Mouse (Mus musculus) MEL-GATA-1-ER (cell line): ENCODE results near the gene Slco3a1.

ENCODE experiments used
- DNase-seq: peaks from one replicate; pipeline ENCODE4 v3.0.0-alpha.2; 2012; ENCODE audit warnings: low read depth; ENCODE audit errors: extremely low read depth

The Slco3a1 gene

GRCm38 (mm10) chr7:74353707-74354468 is 200.7 kb downstream of the Slco3a1 start:
- no peak for DNase-seq

GRCm38 (mm10) chr7:74353240-74353639 is 201.3 kb downstream of the Slco3a1 start:
- DNase-seq, result no peak

GRCm38 (mm10) chr7:74348318-74348890 is 206.2 kb downstream of the Slco3a1 start:
- DNase-seq, result no peak

DNA sequence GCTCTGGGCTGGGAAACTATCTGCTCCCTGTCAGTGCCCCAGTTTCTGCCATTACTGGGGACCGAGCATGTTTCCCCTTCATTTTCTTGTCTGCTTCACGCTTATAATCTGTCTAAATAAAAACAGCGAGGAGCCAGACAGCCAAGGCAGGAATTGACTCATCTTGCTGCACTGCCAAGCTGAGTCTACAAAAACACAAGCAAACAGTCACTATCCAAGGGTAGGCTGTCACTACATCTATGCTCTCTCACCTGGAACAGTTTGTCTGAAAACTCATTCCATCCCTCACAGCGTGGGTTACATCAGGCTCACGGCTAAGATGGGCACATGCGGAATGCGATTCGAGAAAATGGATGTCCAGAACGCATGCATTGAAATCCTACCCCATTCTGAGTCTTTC is 207.6 kb downstream of the Slco3a1 start:
- no peak for DNase-seq

DNA sequence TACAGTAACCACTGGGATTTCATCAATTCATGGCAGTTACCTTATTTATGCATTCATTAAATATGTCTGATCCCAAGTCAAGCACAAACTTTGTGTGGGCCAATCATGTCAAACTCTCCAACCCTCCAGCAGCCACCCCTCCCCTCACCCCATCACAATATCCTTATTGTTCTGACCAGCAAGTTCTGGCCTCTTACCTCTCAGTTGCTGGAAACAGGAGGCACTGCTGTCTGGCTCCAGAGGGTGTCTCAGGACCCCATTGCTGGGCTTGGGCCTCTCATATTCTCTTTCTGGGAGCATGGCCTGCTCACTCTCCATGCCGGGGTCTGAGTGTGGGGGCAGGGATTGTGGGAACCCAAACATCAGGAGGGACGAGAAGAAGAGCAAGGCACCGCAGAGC is 208.1 kb downstream of the Slco3a1 start:
- no peak for DNase-seq

GRCm38 (mm10) chr7:74341149-74341805 is 213.3 kb downstream of the Slco3a1 start:
- no peak for DNase-seq

DNA sequence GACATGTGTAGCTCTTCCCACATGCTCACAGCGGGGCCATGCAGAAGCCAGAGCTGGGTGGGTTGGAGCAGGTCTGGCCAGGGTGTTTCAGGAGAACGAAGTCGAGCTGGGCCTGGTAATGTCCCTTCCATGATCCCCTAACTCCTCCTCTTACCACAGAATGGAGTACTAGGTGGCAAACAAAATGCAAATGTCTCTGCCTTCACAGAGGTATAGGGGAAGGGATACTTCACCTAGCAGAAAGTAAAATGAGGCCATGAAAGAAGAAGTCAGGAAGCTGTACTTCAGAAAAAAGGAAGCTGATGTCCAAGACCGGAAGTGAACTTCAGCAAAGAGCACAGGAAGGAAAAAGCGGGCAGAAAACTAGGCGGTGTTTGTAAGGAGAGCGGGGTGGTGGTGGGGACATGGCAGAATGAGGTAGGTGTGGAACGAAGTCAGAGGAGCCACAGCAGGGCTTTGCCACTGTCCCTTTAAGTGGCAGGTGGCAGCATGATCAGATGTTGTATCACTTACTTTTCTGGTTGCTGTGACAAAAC is 214.1 kb downstream of the Slco3a1 start:
- DNase-seq, result no peak

DNA sequence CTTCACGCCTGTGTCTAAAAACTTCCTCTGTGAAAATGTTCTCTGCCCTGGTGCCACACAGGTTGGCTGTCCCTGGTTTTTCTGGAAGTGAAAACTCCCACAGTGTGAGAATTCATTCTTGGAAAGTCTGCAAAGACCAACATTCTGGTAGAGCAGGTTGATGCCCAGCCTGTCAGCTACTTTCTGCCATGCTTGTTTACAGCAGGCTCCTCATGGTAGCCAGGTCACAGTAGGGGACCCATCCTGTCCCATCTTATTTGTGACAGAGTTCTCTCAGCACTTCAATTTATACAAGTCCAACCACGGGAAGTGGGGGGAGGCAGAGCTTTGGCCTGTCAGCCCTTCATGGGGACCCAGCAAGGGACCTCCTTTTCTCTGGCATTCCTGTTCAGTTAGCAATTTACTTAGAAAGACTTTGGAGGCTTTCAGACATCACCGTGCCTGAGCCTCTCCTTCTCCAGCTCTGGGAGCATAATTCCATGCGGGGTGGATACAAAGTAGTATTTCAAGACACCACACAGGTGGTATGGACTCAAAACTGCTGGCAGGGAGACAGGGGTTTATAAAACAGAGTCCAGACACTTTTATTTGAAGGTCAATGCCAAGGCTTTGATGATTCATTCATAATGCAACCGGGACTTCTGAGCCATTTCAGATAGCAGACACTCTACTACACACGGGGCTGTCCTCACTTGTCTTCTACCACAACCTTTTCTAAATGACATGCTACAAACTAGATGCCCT is 216.7 kb downstream of the Slco3a1 start:
- DNase-seq, result no peak

GRCm38 (mm10) chr7:74332323-74332722 is 222.3 kb downstream of the Slco3a1 start:
- no peak for DNase-seq

- no peak for DNase-seq
These were observed 223.5 kb downstream of the Slco3a1 start for GRCm38 (mm10) chr7:74330858-74331726.

DNA sequence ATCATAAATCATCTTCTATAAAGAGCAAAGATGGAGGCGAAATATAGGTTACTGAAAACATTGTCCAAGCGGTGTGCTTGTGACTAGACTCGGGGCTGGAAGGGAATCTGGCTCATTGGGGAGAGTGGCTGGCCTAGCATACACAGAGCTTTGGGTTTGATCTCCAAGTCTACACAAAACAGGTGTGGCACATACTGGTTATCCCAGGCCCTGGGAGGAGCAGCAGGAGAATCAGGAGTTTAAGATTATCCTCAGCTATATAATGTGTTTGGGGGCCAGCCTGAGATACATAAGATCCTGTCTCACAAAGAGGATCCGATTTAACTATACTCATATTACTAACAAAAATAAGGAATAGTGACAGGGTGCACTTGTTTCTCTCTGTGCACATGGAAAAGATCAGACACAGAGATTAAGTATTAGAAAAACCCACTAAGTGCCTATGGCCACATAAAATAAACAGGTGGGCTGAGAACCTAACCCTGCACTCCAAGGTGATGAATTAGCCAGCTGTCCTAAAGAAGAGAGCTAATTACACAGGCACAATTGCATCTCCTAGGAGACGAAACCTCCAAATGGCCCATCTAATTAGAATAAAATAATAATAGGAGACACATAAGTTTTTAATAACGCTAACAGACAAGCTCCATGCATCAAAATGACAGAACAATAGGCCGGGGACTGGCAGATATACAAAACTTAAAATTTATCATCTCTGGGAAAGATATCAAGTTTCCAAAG is 224.3 kb downstream of the Slco3a1 start:
- no peak for DNase-seq

- peak; percentile 79 for DNase-seq
These were observed 225.6 kb downstream of the Slco3a1 start for GRCm38 (mm10) chr7:74329004-74329403.

DNA sequence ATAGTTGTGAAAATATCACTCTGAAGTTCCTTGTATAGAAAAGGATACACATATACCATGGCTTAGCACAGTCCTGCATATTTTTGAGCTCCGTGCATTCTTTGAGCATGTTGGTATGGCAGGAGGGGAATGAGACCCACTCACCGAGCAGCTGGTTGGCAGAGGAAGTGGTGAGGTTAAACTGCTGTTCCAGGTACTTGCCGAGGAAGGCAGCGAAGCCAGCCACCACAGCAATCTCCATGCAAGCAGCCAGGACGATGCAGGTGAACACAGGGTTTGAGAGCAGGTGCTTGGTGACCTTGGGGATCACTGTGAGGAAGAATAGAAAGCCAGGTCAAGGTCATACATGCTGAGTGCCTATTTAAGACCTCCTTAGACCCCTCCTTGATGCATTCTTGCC is 226.9 kb downstream of the Slco3a1 start:
- no peak for DNase-seq

- no peak for DNase-seq
These were observed 229.5 kb downstream of the Slco3a1 start for GRCm38 (mm10) chr7:74325052-74325451.

- DNase-seq, result no peak
These were observed 230.9 kb downstream of the Slco3a1 start for GRCm38 (mm10) chr7:74323683-74324082.

GRCm38 (mm10) chr7:74323194-74323593 is 231.4 kb downstream of the Slco3a1 start:
- DNase-seq, result no peak

DNA sequence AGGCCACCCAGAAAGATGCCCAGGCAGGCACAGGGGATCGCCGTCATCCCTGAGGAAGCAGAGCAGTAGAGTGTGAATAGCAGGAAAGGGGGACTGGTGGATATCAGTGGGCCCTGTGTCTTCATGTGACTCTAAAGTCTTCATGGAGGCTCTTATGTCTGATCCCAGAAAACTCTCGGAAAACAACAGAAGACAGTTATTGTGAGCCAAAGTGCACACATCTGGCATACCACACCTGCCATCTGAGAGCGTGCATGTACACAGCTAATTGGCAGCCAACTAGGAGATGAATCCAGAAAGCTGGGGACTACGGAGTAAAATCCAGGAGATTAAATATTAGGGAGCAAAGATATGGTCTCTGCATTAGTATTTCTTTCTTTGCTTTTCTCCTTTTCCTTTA is 233.9 kb downstream of the Slco3a1 start:
- DNase-seq, result no peak

DNA sequence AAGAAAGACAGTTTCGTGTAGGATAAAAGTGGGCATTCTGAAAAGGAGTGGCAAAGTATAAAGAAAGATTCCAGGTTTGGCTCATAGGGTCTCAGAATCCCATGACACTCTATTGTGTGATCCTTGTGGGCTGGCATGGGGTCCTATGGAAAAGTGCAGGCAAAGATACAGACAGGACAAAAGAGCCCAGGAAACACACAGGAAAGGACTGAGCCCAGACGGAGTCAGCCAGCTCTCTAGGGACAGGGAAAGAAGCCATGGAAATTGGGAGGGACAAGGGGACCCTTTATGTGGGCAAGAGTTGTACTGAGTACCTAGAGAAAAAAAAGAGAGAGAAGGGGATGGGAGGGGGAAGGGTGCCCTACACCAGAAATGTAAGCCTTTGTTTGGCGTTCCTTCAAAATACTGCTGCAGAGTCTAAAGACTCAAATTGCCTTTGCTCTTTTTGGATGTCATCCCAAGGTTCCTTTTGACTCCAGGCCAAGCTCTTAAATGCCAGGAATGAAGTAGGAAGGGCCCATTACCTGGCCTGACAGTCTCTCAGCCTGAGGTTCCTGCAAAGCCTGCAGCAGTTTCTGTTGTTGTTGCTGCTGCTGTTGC is 238.6 kb downstream of the Slco3a1 start:
- no peak for DNase-seq

- no peak for DNase-seq
These were observed 240.3 kb downstream of the Slco3a1 start for GRCm38 (mm10) chr7:74314276-74314675.
